Mouse (Mus musculus) embryonic facial prominence, embryonic 14.5 days (tissue): ENCODE measurements at regions not wholly inside any gene's neighbourhood (a gene's known extent, or its start where the extent isn't known, plus 50 kb on each side); places are given as distances from the start of the nearest gene placed in this dataset.

Experiments used
- ATAC-seq: fragments of 200-750 bp; cut with Nextera tagmentation; 2 replicates; pipeline ENCODE4 v1.8.0; 2017; ENCODE audit warnings: low read depth, moderate number of reproducible peaks, moderate TSS enrichment
- DNase-seq: peaks from one replicate; pipeline ENCODE4 v3.0.0-alpha.2; 2015; ENCODE audit warnings: low spot score
- H3K27ac ChIP-seq: fragments of 300-500 bp; sonication (generic); replicated peaks from 2 replicates; pipeline ENCODE4 v1.5.1; 2014; ENCODE audit warnings: low read depth, mild to moderate bottlenecking, low read length, moderate library complexity
- H3K27me3 ChIP-seq: fragments of 300-500 bp; sonication (generic); replicated peaks from 2 replicates; pipeline ENCODE4 v1.6.1; 2014; ENCODE audit warnings: low read length; ENCODE audit not compliant: control insufficient read depth, insufficient read depth
- H3K36me3 ChIP-seq: fragments of 300-500 bp; sonication (generic); 2 replicates; pipeline ENCODE4 v1.6.1; 2014; ENCODE audit warnings: low read length, mixed read lengths; ENCODE audit not compliant: control insufficient read depth, insufficient read depth
- H3K4me1 ChIP-seq: fragments of 300-500 bp; sonication (generic); 2 replicates; pipeline ENCODE4 v1.6.1; 2014; ENCODE audit warnings: antibody characterized with exemption, low read length; ENCODE audit not compliant: control insufficient read depth, insufficient read depth
- H3K4me2 ChIP-seq: fragments of 300-500 bp; sonication (generic); 2 replicates; pipeline ENCODE4 v1.6.1; 2014; ENCODE audit warnings: low read depth, mild to moderate bottlenecking, low read length, moderate library complexity, mixed read lengths
- H3K4me3 ChIP-seq: fragments of 300-500 bp; sonication (generic); 2 replicates; pipeline ENCODE4 v1.5.1; 2014; ENCODE audit warnings: low read depth, mild to moderate bottlenecking, low read length
- H3K9ac ChIP-seq: fragments of 300-500 bp; sonication (generic); 2 replicates; pipeline ENCODE4 v1.6.1; 2014; ENCODE audit warnings: low read depth, mild to moderate bottlenecking, low read length, moderate library complexity, mixed read lengths
- H3K9me3 ChIP-seq: fragments of 300-500 bp; sonication (generic); 2 replicates; pipeline ENCODE4 v1.6.1; 2016; ENCODE audit warnings: low read length; ENCODE audit not compliant: control insufficient read depth
- WGBS: fragments of 180-500 bp; shearing (Covaris S2); extraction: QIAGEN DNeasy Blood & Tissue Kit; methylation state at CpG from one replicate; pipeline ENCODE4 v1.1.7; 2014; 5-methylcytosine and 5-hydroxymethylcytosine counted together

- Histone ChIP-seq H3K9me3 (no peaks in the 10 kb centered on the region), H3K4me2 (no peak overlapping the region), H3K36me3 (no peaks in the 10 kb centered on the region), H3K4me3 (no peak overlapping the region), H3K9ac (no peak overlapping the region), H3K27me3 (no peaks in the 10 kb centered on the region), H3K4me1 (no peaks in the 10 kb centered on the region), H3K27ac (no peak overlapping the region)
- ATAC-seq (no peak), DNase-seq (no peak)
- WGBS = 72% methylated on average over 2 of the region's 2 CpGs
Observed at GRCm38 (mm10) chr13:92963351-92963895, 118.9 kb downstream of the Mtx3 start.

GRCm38 (mm10) chr13:92964213-92964743 lies 119.7 kb downstream of the Mtx3 start:
- 82% methylated on average over 5 of the region's 5 CpGs for WGBS
- no peak overlapping the region for H3K4me2 ChIP-seq
- H3K27ac ChIP-seq = no peak overlapping the region
- no peaks in the 10 kb centered on the region for H3K4me1 ChIP-seq
- no peak overlapping the region for H3K4me3 ChIP-seq
- no peaks in the 10 kb centered on the region for H3K9me3 ChIP-seq
- ATAC-seq (no peak), DNase-seq (no peak)
- no peak overlapping the region for H3K9ac ChIP-seq
- no peaks in the 10 kb centered on the region for H3K36me3 ChIP-seq
- no peaks in the 10 kb centered on the region for H3K27me3 ChIP-seq

- ATAC-seq (peak; percentile 18; the same call in 1 of the 2 replicates), DNase-seq (peak; percentile 55)
- H3K4me2 ChIP-seq = no peak overlapping the region
- H3K27ac ChIP-seq = no peak overlapping the region
- H3K4me1 ChIP-seq = no peaks in the 10 kb centered on the region
- H3K36me3 ChIP-seq = no peaks in the 10 kb centered on the region
- H3K27me3 ChIP-seq = no peaks in the 10 kb centered on the region
- no peak overlapping the region for H3K4me3 ChIP-seq
- no peak overlapping the region for H3K9ac ChIP-seq
- H3K9me3 ChIP-seq = no peaks in the 10 kb centered on the region
- WGBS = 32% methylated on average over 1 of the region's 1 CpGs
Observed at GRCm38 (mm10) chr13:92967025-92967610, 122.6 kb downstream of the Mtx3 start.

- DNase-seq = no peak
- Histone ChIP-seq H3K9me3 (no peaks in the 10 kb centered on the region), H3K9ac (no peak overlapping the region), H3K27me3 (no peaks in the 10 kb centered on the region), H3K36me3 (no peaks in the 10 kb centered on the region), H3K4me1 (no peaks in the 10 kb centered on the region), H3K27ac (no peak overlapping the region), H3K4me2 (no peak overlapping the region), H3K4me3 (no peak overlapping the region)
- WGBS = 90% methylated on average over 1 of the region's 1 CpGs
- no peak for ATAC-seq
Observed at GRCm38 (mm10) chr13:92969579-92969978, 125.0 kb downstream of the Mtx3 start.

GRCm38 (mm10) chr13:92972891-92973290 lies 128.3 kb downstream of the Mtx3 start:
- Histone ChIP-seq H3K9ac (no peak overlapping the region), H3K27me3 (no peaks in the 10 kb centered on the region), H3K27ac (no peak overlapping the region), H3K36me3 (no peaks in the 10 kb centered on the region), H3K4me3 (no peak overlapping the region), H3K4me1 (no peaks in the 10 kb centered on the region), H3K9me3 (no peaks in the 10 kb centered on the region), H3K4me2 (no peak overlapping the region)
- 65% methylated on average over 5 of the region's 5 CpGs for WGBS
- ATAC-seq (no peak), DNase-seq (no peak)

GRCm38 (mm10) chr13:92973791-92974190 lies 129.2 kb downstream of the Mtx3 start:
- H3K4me2 ChIP-seq = no peak overlapping the region
- no peaks in the 10 kb centered on the region for H3K36me3 ChIP-seq
- H3K27ac ChIP-seq = no peak overlapping the region
- H3K4me3 ChIP-seq = no peak overlapping the region
- ATAC-seq (no peak), DNase-seq (no peak)
- no peaks in the 10 kb centered on the region for H3K9me3 ChIP-seq
- 63% methylated on average over 4 of the region's 4 CpGs for WGBS
- no peak overlapping the region for H3K9ac ChIP-seq
- no peaks in the 10 kb centered on the region for H3K4me1 ChIP-seq
- H3K27me3 ChIP-seq = no peaks in the 10 kb centered on the region

GRCm38 (mm10) chr13:92986719-92987553 lies 142.4 kb downstream of the Mtx3 start:
- ATAC-seq (no peak), DNase-seq (peak; percentile 76)
- H3K4me1 ChIP-seq = no peaks in the 10 kb centered on the region
- H3K27ac ChIP-seq = no peak overlapping the region
- H3K27me3 ChIP-seq = no peaks in the 10 kb centered on the region
- H3K9ac ChIP-seq = no peak overlapping the region
- H3K4me3 ChIP-seq = peak overlapping the region; percentile 8; the same call in 1 of the 2 replicates
- no peaks in the 10 kb centered on the region for H3K9me3 ChIP-seq
- H3K36me3 ChIP-seq = no peaks in the 10 kb centered on the region
- peak overlapping the region; percentile 40 for H3K4me2 ChIP-seq
- WGBS = 42% methylated on average over 17 of the region's 17 CpGs

GRCm38 (mm10) chr13:92987691-92988090 lies 143.1 kb downstream of the Mtx3 start:
- ATAC-seq = no peak
- no peak overlapping the region for H3K27ac ChIP-seq

More at GRCm38 (mm10) chr13:92987691-92988090, 143.1 kb downstream of the Mtx3 start:
- WGBS = 89% methylated on average over 6 of the region's 6 CpGs
- Histone ChIP-seq H3K4me1 (no peaks in the 10 kb centered on the region), H3K4me2 (no peak overlapping the region), H3K9ac (no peak overlapping the region), H3K9me3 (no peaks in the 10 kb centered on the region), H3K4me3 (no peak overlapping the region), H3K27me3 (no peaks in the 10 kb centered on the region), H3K36me3 (no peaks in the 10 kb centered on the region)
- no peak for DNase-seq
